Mouse (Mus musculus) liver, embryonic 13.5 days (tissue): ENCODE results near the gene Olfr671. TPM values are rescaled to one million over a fixed set of nuclear protein-coding genes. Genes with fewer than 3 reads are reported as not detected.
"Not testable (repeated sequence)": the region's sequence is repeated elsewhere in the genome, so short reads cannot be mapped to it uniquely, and the experiment has no call there.

ENCODE experiments used
- ATAC-seq: fragments of 200-750 bp; cut with Nextera tagmentation; 2 replicates; pipeline ENCODE4 v1.8.0; 2017; ENCODE audit warnings: low read depth, mild to moderate bottlenecking, moderate number of reproducible peaks, moderate library complexity
- DNase-seq: peaks from one replicate; pipeline ENCODE4 v3.0.0; 2022
- H3K27ac ChIP-seq: fragments of 300-500 bp; sonication (generic); 2 replicates; pipeline ENCODE4 v1.5.1; 2015; ENCODE audit warnings: moderate library complexity, mild to moderate bottlenecking, inconsistent platforms
- H3K27me3 ChIP-seq: fragments of 300-500 bp; sonication (generic); 2 replicates; pipeline ENCODE4 v1.6.1; 2015; ENCODE audit warnings: mild to moderate bottlenecking, inconsistent platforms
- H3K36me3 ChIP-seq: fragments of 300-500 bp; sonication (generic); 2 replicates; pipeline ENCODE4 v1.6.1; 2015; ENCODE audit warnings: mild to moderate bottlenecking, inconsistent platforms
- H3K4me1 ChIP-seq: fragments of 300-500 bp; sonication (generic); replicated peaks from 2 replicates; pipeline ENCODE4 v1.6.1; 2015; ENCODE audit warnings: inconsistent platforms
- H3K4me2 ChIP-seq: fragments of 300-500 bp; sonication (generic); 2 replicates; pipeline ENCODE4 v1.6.1; 2015; ENCODE audit warnings: inconsistent platforms, mild to moderate bottlenecking, moderate library complexity
- H3K4me3 ChIP-seq: fragments of 300-500 bp; sonication (generic); replicated peaks from 2 replicates; pipeline ENCODE4 v1.5.1; 2015; ENCODE audit warnings: mild to moderate bottlenecking, inconsistent platforms
- H3K9ac ChIP-seq: fragments of 300-500 bp; sonication (generic); 2 replicates; pipeline ENCODE4 v1.6.1; 2015; ENCODE audit warnings: mild to moderate bottlenecking, inconsistent platforms
- H3K9me3 ChIP-seq: fragments of 300-500 bp; sonication (generic); replicated peaks from 2 replicates; pipeline ENCODE4 v1.6.1; 2016; ENCODE audit warnings: inconsistent platforms
- WGBS: fragments of 180-500 bp; shearing (Covaris S2); methylation state at CpG from one replicate; pipeline ENCODE4 v1.1.7; 2015; ENCODE audit not compliant: insufficient replicate concordance; 5-methylcytosine and 5-hydroxymethylcytosine counted together
- polyA plus RNA-seq: library from polyadenylated mRNA; unstranded; fragments of >200 nt; fragmentation: Nextera tagmentation; extraction: Ambion mirVana; gene quantifications from 2 replicates; pipeline ENCODE4 v1.2.1, GENCODE M21; 2015

Olfr671 gene
- polyA plus RNA-seq, result not detected in 2 replicates

- H3K9me3 ChIP-seq, result peaks cover 5% of the 10 kb centered on the region; the same call in 1 of the 2 replicates
- H3K36me3 ChIP-seq, result no peaks in the 10 kb centered on the region
- H3K9ac ChIP-seq, result no peak within 1 kb of the TSS
- no peak within 1 kb of the TSS for H3K4me3 ChIP-seq
- H3K27me3 ChIP-seq, result no peaks in the 10 kb centered on the region
- DNase-seq, result no peak
- no peak within 1 kb of the TSS for H3K27ac ChIP-seq
- WGBS, result 74% methylated on average over 1 of the region's 1 CpGs
- no peak within 1 kb of the TSS for H3K4me2 ChIP-seq
- no peak for ATAC-seq
- no peaks in the 10 kb centered on the region for H3K4me1 ChIP-seq
These were observed at the start of gene Olfr671 for GRCm38 (mm10) chr7:104979026-104979425. Gene Olfr671, minus strand, starts transcription at chr7:104979126.

GRCm38 (mm10) chr7:105028360-105028759, 49.4 kb upstream of the Olfr671 start, which contains the start of gene Olfr675:
Gene Olfr675, minus strand, starts transcription at chr7:105028460.
- no peaks in the 10 kb centered on the region for H3K36me3 ChIP-seq
- no peak within 1 kb of the TSS for H3K4me2 ChIP-seq
- H3K9ac ChIP-seq, result no peak within 1 kb of the TSS
- no peak within 1 kb of the TSS for H3K27ac ChIP-seq
- no peaks in the 10 kb centered on the region for H3K4me1 ChIP-seq
- 54% methylated on average over 1 of the region's 1 CpGs for WGBS
- no peak within 1 kb of the TSS for H3K4me3 ChIP-seq
- ATAC-seq (no peak), DNase-seq (no peak)
- no peaks in the 10 kb centered on the region for H3K27me3 ChIP-seq
- H3K9me3 ChIP-seq, result no peaks in the 10 kb centered on the region

GRCm38 (mm10) chr7:105022530-105022929, 43.6 kb upstream of the Olfr671 start:
- no peaks in the 10 kb centered on the region for H3K27me3 ChIP-seq
- H3K4me2 ChIP-seq, result no peak overlapping the region
- WGBS, result 38% methylated on average over 1 of the region's 1 CpGs
- H3K4me1 ChIP-seq, result no peaks in the 10 kb centered on the region
- no peak overlapping the region for H3K4me3 ChIP-seq
- no peak overlapping the region for H3K27ac ChIP-seq
- ATAC-seq (no peak), DNase-seq (no peak)
- H3K36me3 ChIP-seq, result no peaks in the 10 kb centered on the region
- no peak overlapping the region for H3K9ac ChIP-seq
- H3K9me3 ChIP-seq, result no peaks in the 10 kb centered on the region

GRCm38 (mm10) chr7:105001929-105002328, 23.0 kb upstream of the Olfr671 start, which contains the start of gene Olfr672:
Gene Olfr672, minus strand, starts transcription at chr7:105002029.
- ATAC-seq (no peak), DNase-seq (no peak)
- H3K27me3 ChIP-seq, result no peaks in the 10 kb centered on the region
- H3K36me3 ChIP-seq, result no peaks in the 10 kb centered on the region
- no peak within 1 kb of the TSS for H3K27ac ChIP-seq
- no peak within 1 kb of the TSS for H3K4me3 ChIP-seq
- H3K9ac ChIP-seq, result no peak within 1 kb of the TSS
- no peaks in the 10 kb centered on the region for H3K9me3 ChIP-seq
- H3K4me1 ChIP-seq, result no peaks in the 10 kb centered on the region
- no peak within 1 kb of the TSS for H3K4me2 ChIP-seq

- H3K4me1 ChIP-seq, H3K4me3 ChIP-seq, ATAC-seq, H3K27me3 ChIP-seq, H3K9me3 ChIP-seq, H3K36me3 ChIP-seq, H3K9ac ChIP-seq, DNase-seq, H3K27ac ChIP-seq, H3K4me2 ChIP-seq: not testable (repeated sequence)
- 45% methylated on average over 2 of the region's 2 CpGs for WGBS
These were observed 6.4 kb downstream of the Olfr671 start for GRCm38 (mm10) chr7:104972507-104972906.

GRCm38 (mm10) chr7:104962520-104962919, 16.4 kb downstream of the Olfr671 start, which contains the start of gene Olfr670:
Gene Olfr670, minus strand, starts transcription at chr7:104962620.
- no peak within 1 kb of the TSS for H3K27ac ChIP-seq
- H3K4me2 ChIP-seq, result no peak within 1 kb of the TSS
- no peak for DNase-seq
- ATAC-seq, result no peak
- 45% methylated on average over 1 of the region's 1 CpGs for WGBS
- H3K4me3 ChIP-seq, result no peak within 1 kb of the TSS
- H3K4me1 ChIP-seq, result no peaks in the 10 kb centered on the region
- H3K27me3 ChIP-seq, result no peaks in the 10 kb centered on the region
- no peaks in the 10 kb centered on the region for H3K9me3 ChIP-seq
- H3K9ac ChIP-seq, result no peak within 1 kb of the TSS
- no peaks in the 10 kb centered on the region for H3K36me3 ChIP-seq

- not testable (repeated sequence) for H3K36me3 ChIP-seq, H3K9me3 ChIP-seq, DNase-seq, H3K27ac ChIP-seq, H3K4me3 ChIP-seq, H3K9ac ChIP-seq, H3K4me2 ChIP-seq, H3K4me1 ChIP-seq, ATAC-seq, H3K27me3 ChIP-seq
- WGBS, result 83% methylated on average over 16 of the region's 16 CpGs
These were observed 28.7 kb downstream of the Olfr671 start for GRCm38 (mm10) chr7:104950234-104950633.

- no peak for ATAC-seq
- Histone ChIP-seq H3K4me3 (no peak within 1 kb of the TSS), H3K9me3 (no peaks in the 10 kb centered on the region), H3K27ac (no peak within 1 kb of the TSS), H3K9ac (no peak within 1 kb of the TSS), H3K4me2 (no peak within 1 kb of the TSS), H3K4me1 (no peaks in the 10 kb centered on the region), H3K27me3 (no peaks in the 10 kb centered on the region), H3K36me3 (no peaks in the 10 kb centered on the region)
- no peak for DNase-seq
- 44% methylated on average over 1 of the region's 1 CpGs for WGBS
These were observed 45.0 kb downstream of the Olfr671 start, which contains the start of gene Olfr669 for GRCm38 (mm10) chr7:104933940-104934339. Gene Olfr669, plus strand, starts transcription at chr7:104934240.

GRCm38 (mm10) chr7:104927957-104928356, 51.0 kb downstream of the Olfr671 start, which contains the start of gene Olfr668:
Gene Olfr668, minus strand, starts transcription at chr7:104928057.
- no peak within 1 kb of the TSS for H3K4me2 ChIP-seq
- H3K4me3 ChIP-seq, result no peak within 1 kb of the TSS
- no peaks in the 10 kb centered on the region for H3K9me3 ChIP-seq
- H3K4me1 ChIP-seq, result no peaks in the 10 kb centered on the region
- ATAC-seq (no peak), DNase-seq (no peak)
- H3K36me3 ChIP-seq, result no peaks in the 10 kb centered on the region
- no peak within 1 kb of the TSS for H3K9ac ChIP-seq
- 50% methylated on average over 1 of the region's 1 CpGs for WGBS
- no peak within 1 kb of the TSS for H3K27ac ChIP-seq
- no peaks in the 10 kb centered on the region for H3K27me3 ChIP-seq

Other genes starting within 250 kb of the Olfr671 start
- not detected in 2 replicates for gene Usp17le, start 201.7 kb downstream of the Olfr671 start, polyA plus RNA-seq
- gene Usp17lb, start 136.5 kb downstream of the Olfr671 start, polyA plus RNA-seq, result not detected in 2 replicates
- gene Usp17la, start 122.1 kb downstream of the Olfr671 start, polyA plus RNA-seq, result not detected in 2 replicates
- gene Olfr665, start 101.1 kb downstream of the Olfr671 start, polyA plus RNA-seq, result not detected in 2 replicates
- not detected in 2 replicates for gene Olfr666, start 83.2 kb downstream of the Olfr671 start, polyA plus RNA-seq
- not detected in 2 replicates for gene Olfr667, start 57.6 kb downstream of the Olfr671 start, polyA plus RNA-seq
- gene Olfr668, start 51.1 kb downstream of the Olfr671 start, polyA plus RNA-seq, result not detected in 2 replicates
- gene Olfr669, start 44.9 kb downstream of the Olfr671 start, polyA plus RNA-seq, result not detected in 2 replicates
- not detected in 2 replicates for gene Olfr670, start 16.5 kb downstream of the Olfr671 start, polyA plus RNA-seq
- gene Olfr672, start 22.9 kb upstream of the Olfr671 start, polyA plus RNA-seq, result not detected in 2 replicates
- gene Olfr675, start 49.3 kb upstream of the Olfr671 start, polyA plus RNA-seq, result not detected in 2 replicates
- not detected in 2 replicates for gene Olfr676, start 53.6 kb upstream of the Olfr671 start, polyA plus RNA-seq
- not detected in 2 replicates for gene Olfr677, start 72.2 kb upstream of the Olfr671 start, polyA plus RNA-seq
- not detected in 2 replicates for gene Olfr678, start 85.3 kb upstream of the Olfr671 start, polyA plus RNA-seq
- not detected in 2 replicates for gene Olfr679, start 102.1 kb upstream of the Olfr671 start, polyA plus RNA-seq
- gene Olfr680-ps1, start 113.7 kb upstream of the Olfr671 start, polyA plus RNA-seq, result not detected in 2 replicates
- not detected in 2 replicates for gene Olfr681, start 137.7 kb upstream of the Olfr671 start, polyA plus RNA-seq
- not detected in 2 replicates for gene Olfr683, start 167.9 kb upstream of the Olfr671 start, polyA plus RNA-seq
- not detected in 2 replicates for gene Olfr684, start 184.5 kb upstream of the Olfr671 start, polyA plus RNA-seq
- not detected in 2 replicates for gene Olfr685, start 206.9 kb upstream of the Olfr671 start, polyA plus RNA-seq
- not detected in 2 replicates for gene Olfr686, start 228.4 kb upstream of the Olfr671 start, polyA plus RNA-seq